Mouse (Mus musculus) hindbrain, embryonic 13.5 days (tissue): ENCODE results near the gene Pkd1l2. TPM values are rescaled to one million over a fixed set of nuclear protein-coding genes. Genes with fewer than 3 reads are reported as not detected.

Source experiments
- ATAC-seq: fragments of 200-750 bp; cut with Nextera tagmentation; 2 replicates; pipeline ENCODE4 v1.8.0; 2017; ENCODE audit warnings: moderate TSS enrichment; ENCODE audit not compliant: low FRiP score
- H3K27ac ChIP-seq: fragments of 300-500 bp; sonication (generic); 2 replicates; pipeline ENCODE4 v1.5.1; 2015; ENCODE audit warnings: inconsistent platforms, mild to moderate bottlenecking, moderate library complexity
- H3K27me3 ChIP-seq: fragments of 300-500 bp; sonication (generic); 2 replicates; pipeline ENCODE4 v1.6.1; 2015; ENCODE audit warnings: mild to moderate bottlenecking, inconsistent platforms
- H3K36me3 ChIP-seq: fragments of 300-500 bp; sonication (generic); 2 replicates; pipeline ENCODE4 v1.6.1; 2015; ENCODE audit warnings: mild to moderate bottlenecking, inconsistent platforms
- H3K4me1 ChIP-seq: fragments of 300-500 bp; sonication (generic); replicated peaks from 2 replicates; pipeline ENCODE4 v1.6.1; 2015; ENCODE audit warnings: inconsistent platforms
- H3K4me2 ChIP-seq: fragments of 300-500 bp; sonication (generic); 2 replicates; pipeline ENCODE4 v1.6.1; 2015; ENCODE audit warnings: inconsistent platforms, mild to moderate bottlenecking, moderate library complexity
- H3K4me3 ChIP-seq: fragments of 300-500 bp; sonication (generic); 2 replicates; pipeline ENCODE4 v1.5.1; 2015; ENCODE audit warnings: mild to moderate bottlenecking, inconsistent platforms
- H3K9ac ChIP-seq: fragments of 300-500 bp; sonication (generic); 2 replicates; pipeline ENCODE4 v1.6.1; 2015; ENCODE audit warnings: mild to moderate bottlenecking, inconsistent platforms
- H3K9me3 ChIP-seq: fragments of 300-500 bp; sonication (generic); 2 replicates; pipeline ENCODE4 v1.6.1; 2016; ENCODE audit warnings: inconsistent platforms
- WGBS: fragments of 180-500 bp; shearing (Covaris S2); methylation state at CpG from one replicate; pipeline ENCODE4 v1.1.7; 2015; 5-methylcytosine and 5-hydroxymethylcytosine counted together
- polyA plus RNA-seq: library from polyadenylated mRNA; unstranded; fragments of >200 nt; fragmentation: Nextera tagmentation; extraction: Ambion mirVana; gene quantifications from 2 replicates; pipeline ENCODE4 v1.2.1, GENCODE M21; 2015

Gene Pkd1l2
- polyA plus RNA-seq, 1 experiment from 2014 or later = 0.03 TPM

GRCm38 (mm10) chr8:117022297-117022993 lies 59.8 kb downstream of the Pkd1l2 start:
- Histone ChIP-seq H3K4me1 (no peaks in the 10 kb centered on the region), H3K27ac (no peak overlapping the region), H3K9me3 (no peaks in the 10 kb centered on the region), H3K4me3 (no peak overlapping the region), H3K9ac (no peak overlapping the region), H3K27me3 (no peaks in the 10 kb centered on the region), H3K4me2 (no peak overlapping the region), H3K36me3 (no peaks in the 10 kb centered on the region)
- WGBS = 80% methylated on average over 1 of the region's 1 CpGs
- ATAC-seq = no peak

- no peak for ATAC-seq
- no peaks in the 10 kb centered on the region for H3K4me1 ChIP-seq
- H3K4me3 ChIP-seq = no peak overlapping the region
- no peak overlapping the region for H3K27ac ChIP-seq
- no peaks in the 10 kb centered on the region for H3K9me3 ChIP-seq
- no peaks in the 10 kb centered on the region for H3K27me3 ChIP-seq
- no peak overlapping the region for H3K4me2 ChIP-seq
- no peak overlapping the region for H3K9ac ChIP-seq
- no peaks in the 10 kb centered on the region for H3K36me3 ChIP-seq
- 91% methylated on average over 18 of the region's 18 CpGs for WGBS
Measured at GRCm38 (mm10) chr8:117019323-117020275, 62.6 kb downstream of the Pkd1l2 start.

GRCm38 (mm10) chr8:117017896-117018295 lies 64.4 kb downstream of the Pkd1l2 start:
- no peaks in the 10 kb centered on the region for H3K36me3 ChIP-seq
- no peak overlapping the region for H3K4me2 ChIP-seq
- no peaks in the 10 kb centered on the region for H3K27me3 ChIP-seq
- no peaks in the 10 kb centered on the region for H3K4me1 ChIP-seq
- no peaks in the 10 kb centered on the region for H3K9me3 ChIP-seq
- H3K9ac ChIP-seq = no peak overlapping the region
- H3K4me3 ChIP-seq = no peak overlapping the region
- H3K27ac ChIP-seq = no peak overlapping the region
- ATAC-seq = no peak
- 91% methylated on average over 4 of the region's 4 CpGs for WGBS

- no peak overlapping the region for H3K9ac ChIP-seq
- H3K4me3 ChIP-seq = no peak overlapping the region
- ATAC-seq = no peak
- no peaks in the 10 kb centered on the region for H3K36me3 ChIP-seq
- 28% methylated on average over 8 of the region's 8 CpGs for WGBS
- no peak overlapping the region for H3K4me2 ChIP-seq
- no peaks in the 10 kb centered on the region for H3K27me3 ChIP-seq
- H3K4me1 ChIP-seq = no peaks in the 10 kb centered on the region
- H3K27ac ChIP-seq = no peak overlapping the region
- H3K9me3 ChIP-seq = no peaks in the 10 kb centered on the region
Measured at GRCm38 (mm10) chr8:117017006-117017405, 65.2 kb downstream of the Pkd1l2 start.

- no peaks in the 10 kb centered on the region for H3K36me3 ChIP-seq
Measured at GRCm38 (mm10) chr8:117015670-117016069, 66.6 kb downstream of the Pkd1l2 start.

GRCm38 (mm10) chr8:117011366-117011765 lies 70.9 kb downstream of the Pkd1l2 start:
- Histone ChIP-seq H3K36me3 (no peaks in the 10 kb centered on the region), H3K4me2 (no peak overlapping the region), H3K4me3 (no peak overlapping the region), H3K27ac (no peak overlapping the region), H3K9me3 (no peaks in the 10 kb centered on the region), H3K27me3 (no peaks in the 10 kb centered on the region), H3K4me1 (no peaks in the 10 kb centered on the region), H3K9ac (no peak overlapping the region)
- ATAC-seq = no peak
- WGBS = 89% methylated on average over 9 of the region's 9 CpGs

More at GRCm38 (mm10) chr8:117015670-117016069, 66.6 kb downstream of the Pkd1l2 start:
- Histone ChIP-seq H3K9me3 (no peaks in the 10 kb centered on the region), H3K27me3 (no peaks in the 10 kb centered on the region), H3K4me1 (no peaks in the 10 kb centered on the region), H3K9ac (no peak overlapping the region), H3K4me2 (no peak overlapping the region), H3K4me3 (no peak overlapping the region), H3K27ac (no peak overlapping the region)
- no peak for ATAC-seq
- WGBS = 65% methylated on average over 4 of the region's 4 CpGs

- 0 out of 2 replicates have a peak, but pooled peaks have one; percentile 1 for ATAC-seq
- peaks cover 18% of the 10 kb centered on the region for H3K4me1 ChIP-seq
- peak overlapping the region; percentile 58; the same call in 1 of the 2 replicates for H3K27ac ChIP-seq
- H3K4me2 ChIP-seq = peak overlapping the region; percentile 94
- 67% methylated on average over 11 of the region's 11 CpGs for WGBS
- H3K9ac ChIP-seq = peak overlapping the region; percentile 72; the same call in 1 of the 2 replicates
- H3K4me3 ChIP-seq = peak overlapping the region; percentile 57
- 0 out of 2 replicates have a peak, but pooled peaks cover 4% of the 10 kb centered on the region for H3K27me3 ChIP-seq
- H3K36me3 ChIP-seq = no peaks in the 10 kb centered on the region
- no peaks in the 10 kb centered on the region for H3K9me3 ChIP-seq
Measured at GRCm38 (mm10) chr8:116994016-116994716, 88.1 kb downstream of the Pkd1l2 start.

GRCm38 (mm10) chr8:116993095-116993867 lies 89.0 kb downstream of the Pkd1l2 start, which contains the start of gene Gcsh:
Gene Gcsh, minus strand, starts transcription at chr8:116993537.
- Histone ChIP-seq H3K4me3 (peak within 1 kb of the TSS; percentile 57), H3K9ac (peak within 1 kb of the TSS; percentile 72), H3K27ac (peak within 1 kb of the TSS; percentile 58; the same call in 1 of the 2 replicates), H3K9me3 (no peaks in the 10 kb centered on the region), H3K4me1 (peaks cover 18% of the 10 kb centered on the region), H3K36me3 (no peaks in the 10 kb centered on the region), H3K4me2 (peak within 1 kb of the TSS; percentile 94), H3K27me3 (0 out of 2 replicates have a peak, but pooled peaks cover 4% of the 10 kb centered on the region)
- peak; percentile 100 for ATAC-seq
- under 1% methylated on average over 55 of the region's 56 CpGs for WGBS

- peak overlapping the region; percentile 72 for H3K9ac ChIP-seq
- peak overlapping the region; percentile 94 for H3K4me2 ChIP-seq
- no peak for ATAC-seq
- 11% methylated on average over 23 of the region's 23 CpGs for WGBS
- no peaks in the 10 kb centered on the region for H3K9me3 ChIP-seq
- peak overlapping the region; percentile 57 for H3K4me3 ChIP-seq
- peaks cover 18% of the 10 kb centered on the region for H3K4me1 ChIP-seq
- 0 out of 2 replicates have a peak, but pooled peaks cover 2% of the 10 kb centered on the region for H3K36me3 ChIP-seq
- no peak overlapping the region for H3K27ac ChIP-seq
- H3K27me3 ChIP-seq = 0 out of 2 replicates have a peak, but pooled peaks cover 4% of the 10 kb centered on the region
Measured at GRCm38 (mm10) chr8:116992176-116992971, 89.9 kb downstream of the Pkd1l2 start.

GRCm38 (mm10) chr8:116991241-116991640 lies 91.0 kb downstream of the Pkd1l2 start:
- no peak for ATAC-seq
- no peak overlapping the region for H3K9ac ChIP-seq
- 93% methylated on average over 8 of the region's 8 CpGs for WGBS

More at GRCm38 (mm10) chr8:116991241-116991640, 91.0 kb downstream of the Pkd1l2 start:
- Histone ChIP-seq H3K4me3 (no peak overlapping the region), H3K27me3 (0 out of 2 replicates have a peak, but pooled peaks cover 4% of the 10 kb centered on the region), H3K36me3 (peaks cover 7% of the 10 kb centered on the region), H3K4me1 (peaks cover 18% of the 10 kb centered on the region), H3K9me3 (no peaks in the 10 kb centered on the region), H3K27ac (no peak overlapping the region), H3K4me2 (no peak overlapping the region)
